Mouse (Mus musculus): ENCODE measurements around the gene Cd6.

Cd6 gene

GRCm38 (mm10) chr19:10835671-10836070, 5.8 kb upstream of the Cd6 start:
- DNase-seq, result no peak

GRCm38 (mm10) chr19:10833611-10834010, 3.8 kb upstream of the Cd6 start:
- DNase-seq, result no peak

GRCm38 (mm10) chr19:10832030-10832429, 2.2 kb upstream of the Cd6 start:
- no peak for DNase-seq

- peak; percentile 69 for DNase-seq
Observed at GRCm38 (mm10) chr19:10831424-10831823, 1.6 kb upstream of the Cd6 start.

- no peak for DNase-seq
Observed at GRCm38 (mm10) chr19:10828321-10828720, 1.5 kb downstream of the Cd6 start.

GRCm38 (mm10) chr19:10824061-10824460, 5.8 kb downstream of the Cd6 start:
- no peak for DNase-seq

- no peak for DNase-seq
Observed at GRCm38 (mm10) chr19:10822534-10822933, 7.3 kb downstream of the Cd6 start.

GRCm38 (mm10) chr19:10821319-10821718, 8.5 kb downstream of the Cd6 start:
- DNase-seq, result no peak

- no peak for DNase-seq
Observed at GRCm38 (mm10) chr19:10818217-10818946, 11.5 kb downstream of the Cd6 start.

- DNase-seq, result no peak
Observed at GRCm38 (mm10) chr19:10816462-10816861, 13.4 kb downstream of the Cd6 start.

GRCm38 (mm10) chr19:10815871-10816270, 14.0 kb downstream of the Cd6 start:
- DNase-seq, result no peak

GRCm38 (mm10) chr19:10813905-10814304, 16.0 kb downstream of the Cd6 start:
- DNase-seq, result peak; percentile 22

- no peak for DNase-seq
Observed at GRCm38 (mm10) chr19:10813039-10813438, 16.8 kb downstream of the Cd6 start.

GRCm38 (mm10) chr19:10811471-10811870, 18.4 kb downstream of the Cd6 start:
- no peak for DNase-seq

GRCm38 (mm10) chr19:10810176-10810492, 19.7 kb downstream of the Cd6 start:
- peak; percentile 45 for DNase-seq

GRCm38 (mm10) chr19:10809428-10810175, 20.3 kb downstream of the Cd6 start:
- peak; percentile 39 for DNase-seq

GRCm38 (mm10) chr19:10808524-10809233, 21.2 kb downstream of the Cd6 start:
- DNase-seq, result peak; percentile 62

- DNase-seq, result peak; percentile 91
Observed at GRCm38 (mm10) chr19:10805661-10806285, 24.1 kb downstream of the Cd6 start.

- DNase-seq, result peak; percentile 55
Observed at GRCm38 (mm10) chr19:10804850-10805660, 24.8 kb downstream of the Cd6 start.

GRCm38 (mm10) chr19:10803751-10804150, 26.1 kb downstream of the Cd6 start:
- DNase-seq, result peak; percentile 27

GRCm38 (mm10) chr19:10801906-10802305, 28.0 kb downstream of the Cd6 start:
- peak; percentile 58 for DNase-seq

GRCm38 (mm10) chr19:10801070-10801469, 28.8 kb downstream of the Cd6 start:
- DNase-seq, result peak; percentile 30
